Mouse (Mus musculus): ENCODE results near the gene Klhdc8b.

DNA sequence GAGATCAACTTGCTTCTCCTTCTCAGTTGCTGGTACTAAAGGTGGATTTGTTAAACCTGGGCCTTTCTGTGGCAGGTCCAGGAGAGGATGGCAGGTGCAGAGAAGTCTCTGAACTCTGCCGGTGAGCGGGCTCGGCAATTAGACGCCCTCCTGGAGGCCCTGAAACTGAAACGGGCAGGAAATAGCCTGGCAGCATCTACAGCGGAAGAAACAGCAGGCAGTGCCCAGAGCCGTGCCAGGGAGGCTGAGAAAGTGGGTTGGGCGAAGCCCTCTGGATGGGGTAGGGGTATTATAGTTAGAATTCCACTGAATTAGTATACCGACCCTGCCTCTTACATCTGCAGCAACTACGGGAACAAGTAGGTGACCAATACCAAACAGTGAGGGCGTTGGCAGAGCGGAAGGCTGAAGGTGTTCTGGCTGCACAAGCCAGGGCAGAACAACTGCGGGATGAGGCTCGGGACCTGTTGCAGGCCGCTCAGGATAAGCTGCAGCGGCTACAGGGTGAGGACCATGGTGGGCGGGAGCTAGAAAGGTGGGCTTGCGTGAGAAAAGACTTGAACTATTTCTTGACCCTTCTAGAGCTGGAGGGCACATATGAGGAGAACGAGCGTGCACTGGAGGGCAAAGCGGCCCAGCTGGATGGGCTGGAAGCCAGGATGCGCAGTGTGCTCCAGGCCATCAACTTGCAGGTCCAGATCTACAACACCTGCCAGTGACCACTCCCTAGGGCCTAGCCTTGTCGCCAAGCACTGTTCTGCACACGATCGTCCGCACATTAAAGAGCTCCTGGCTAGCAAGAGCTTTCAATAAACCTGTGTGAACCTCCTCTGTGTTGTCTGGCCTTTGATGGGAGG, 28.5 kb upstream of the Klhdc8b start:
- no peak for TF ChIP-seq CTCF (IDR thresholded peaks at IDR 0.05; ENCODE audit: low read depth)
- no peak for TF ChIP-seq EP300 (IDR thresholded peaks at IDR 0.05; ENCODE audit: low read depth)
